Mouse (Mus musculus) midbrain, embryonic 16.5 days (tissue): Measurements from ENCODE around the gene BC037034. TPM values are rescaled to one million over a fixed set of nuclear protein-coding genes. Genes with fewer than 3 reads are reported as not detected.
"Not testable (repeated sequence)": the region's sequence is repeated elsewhere in the genome, so short reads cannot be mapped to it uniquely, and the experiment has no call there.

ENCODE experiments used
- ATAC-seq: fragments of 200-750 bp; cut with Nextera tagmentation; 2 replicates; pipeline ENCODE4 v1.8.0; 2017; ENCODE audit warnings: moderate TSS enrichment
- H3K27ac ChIP-seq: fragments of 300-500 bp; sonication (generic); 2 replicates; pipeline ENCODE4 v1.5.1; 2014; ENCODE audit warnings: mild to moderate bottlenecking, low read length, mixed read lengths
- H3K27me3 ChIP-seq: fragments of 300-500 bp; sonication (generic); 2 replicates; pipeline ENCODE4 v1.6.1; 2014; ENCODE audit warnings: low read depth, low read length, mixed read lengths; ENCODE audit not compliant: control insufficient read depth, insufficient read depth
- H3K36me3 ChIP-seq: fragments of 300-500 bp; sonication (generic); 2 replicates; pipeline ENCODE4 v1.6.1; 2014; ENCODE audit warnings: mild to moderate bottlenecking, low read length, moderate library complexity, mixed read lengths; ENCODE audit not compliant: control insufficient read depth, insufficient read depth
- H3K4me1 ChIP-seq: fragments of 300-500 bp; sonication (generic); 2 replicates; pipeline ENCODE4 v1.6.1; 2014; ENCODE audit warnings: mild to moderate bottlenecking, low read length, mixed read lengths; ENCODE audit not compliant: control insufficient read depth, insufficient read depth
- H3K4me2 ChIP-seq: fragments of 300-500 bp; sonication (generic); 2 replicates; pipeline ENCODE4 v1.6.1; 2014; ENCODE audit warnings: mild to moderate bottlenecking, low read length, mixed read lengths
- H3K4me3 ChIP-seq: fragments of 300-500 bp; sonication (generic); 2 replicates; pipeline ENCODE4 v1.5.1; 2014; ENCODE audit warnings: low read depth, mild to moderate bottlenecking, low read length, moderate library complexity, mixed read lengths
- H3K9ac ChIP-seq: fragments of 300-500 bp; sonication (generic); 2 replicates; pipeline ENCODE4 v1.6.1; 2014; ENCODE audit warnings: low read depth, low read length, mixed read lengths
- H3K9me3 ChIP-seq: fragments of 300-500 bp; sonication (generic); replicated peaks from 2 replicates; pipeline ENCODE4 v1.6.1; 2014; ENCODE audit warnings: mild to moderate bottlenecking, low read length, mixed read lengths; ENCODE audit not compliant: control insufficient read depth, poor library complexity, severe bottlenecking
- WGBS: fragments of 180-500 bp; shearing (Covaris S2); extraction: QIAGEN DNeasy Blood & Tissue Kit; methylation state at CpG from one replicate; pipeline ENCODE4 v1.1.7; 2014; 5-methylcytosine and 5-hydroxymethylcytosine counted together
- polyA plus RNA-seq: library from polyadenylated mRNA; unstranded; fragments of >200 nt; fragmentation: Nextera tagmentation; extraction: Ambion mirVana; gene quantifications from 2 replicates; pipeline ENCODE4 v1.2.1, GENCODE M21; 2015

Gene BC037034
- polyA plus RNA-seq, 1 experiment from 2014 or later: 14.7 TPM

GRCm38 (mm10) chr5:138233778-138234177 is 30.1 kb downstream of the BC037034 start:
- Histone ChIP-seq H3K27me3 (no peaks in the 10 kb centered on the region), H3K4me1 (no peaks in the 10 kb centered on the region), H3K36me3 (no peaks in the 10 kb centered on the region), H3K27ac (no peak overlapping the region), H3K4me3 (no peak overlapping the region), H3K4me2 (no peak overlapping the region), H3K9me3 (no peaks in the 10 kb centered on the region), H3K9ac (no peak overlapping the region)
- ATAC-seq: no peak
- WGBS: 87% methylated on average over 2 of the region's 2 CpGs

- no peak overlapping the region for H3K9ac ChIP-seq
- H3K27me3 ChIP-seq: no peaks in the 10 kb centered on the region
- no peak overlapping the region for H3K4me2 ChIP-seq
- H3K36me3 ChIP-seq: no peaks in the 10 kb centered on the region
- H3K4me1 ChIP-seq: no peaks in the 10 kb centered on the region
- no peak overlapping the region for H3K4me3 ChIP-seq
- no peaks in the 10 kb centered on the region for H3K9me3 ChIP-seq
- ATAC-seq: no peak
- H3K27ac ChIP-seq: no peak overlapping the region
- WGBS: 93% methylated on average over 3 of the region's 3 CpGs
These were observed 34.3 kb downstream of the BC037034 start for GRCm38 (mm10) chr5:138229511-138229910.

- H3K4me1 ChIP-seq: no peaks in the 10 kb centered on the region
- H3K9me3 ChIP-seq: no peaks in the 10 kb centered on the region
- H3K27me3 ChIP-seq: no peaks in the 10 kb centered on the region
- H3K9ac ChIP-seq: no peak overlapping the region
- no peak for ATAC-seq
- no peak overlapping the region for H3K27ac ChIP-seq
- no peak overlapping the region for H3K4me3 ChIP-seq
- H3K36me3 ChIP-seq: no peaks in the 10 kb centered on the region
- no peak overlapping the region for H3K4me2 ChIP-seq
- 67% methylated on average over 3 of the region's 3 CpGs for WGBS
These were observed 35.8 kb downstream of the BC037034 start for GRCm38 (mm10) chr5:138228026-138228425.

DNA sequence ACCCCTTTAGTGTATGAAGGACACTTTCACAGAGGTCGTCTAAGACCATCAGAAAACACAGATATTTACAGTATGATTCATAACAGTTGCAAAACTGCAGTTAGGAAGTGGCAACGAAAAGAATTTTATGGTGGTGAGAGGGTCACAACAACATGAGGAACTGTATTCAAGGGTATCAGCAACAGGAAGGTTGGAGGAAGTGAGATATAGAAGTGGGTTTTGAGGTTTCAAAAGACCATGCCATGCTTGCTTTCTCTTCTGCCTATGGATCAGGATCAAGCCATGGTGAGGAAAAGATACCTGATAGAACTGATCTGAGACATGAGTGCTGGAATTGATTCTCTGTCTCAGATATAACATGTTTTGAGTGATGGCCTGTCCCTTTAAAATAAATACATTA is 36.5 kb downstream of the BC037034 start:
- Histone ChIP-seq H3K4me1 (no peaks in the 10 kb centered on the region), H3K36me3 (no peaks in the 10 kb centered on the region), H3K27me3 (no peaks in the 10 kb centered on the region), H3K4me2 (no peak overlapping the region), H3K9ac (no peak overlapping the region), H3K4me3 (no peak overlapping the region), H3K27ac (no peak overlapping the region), H3K9me3 (no peaks in the 10 kb centered on the region)
- WGBS: 80% methylated on average over 2 of the region's 2 CpGs
- no peak for ATAC-seq

DNA sequence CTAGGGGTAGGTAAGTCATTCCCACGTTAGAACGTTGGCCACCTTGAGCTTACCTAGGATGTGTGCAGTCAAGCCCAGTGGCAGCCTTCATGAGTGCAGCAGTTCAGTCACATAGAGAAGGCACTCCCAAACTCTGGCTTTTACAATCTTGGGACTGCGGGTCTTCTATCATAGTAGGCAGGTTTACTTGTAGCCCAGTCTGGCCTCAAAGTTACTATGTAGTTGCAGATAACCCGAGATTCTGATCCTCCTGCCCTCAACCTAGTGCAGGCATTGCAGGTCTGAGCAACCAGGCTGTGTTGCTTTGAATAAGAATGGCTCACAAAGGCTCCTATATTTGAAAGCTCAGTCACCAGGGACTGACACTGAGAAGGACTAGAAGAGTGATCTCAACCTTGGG is 37.3 kb downstream of the BC037034 start:
- Histone ChIP-seq H3K4me3 (no peak overlapping the region), H3K4me1 (no peaks in the 10 kb centered on the region), H3K36me3 (no peaks in the 10 kb centered on the region), H3K4me2 (no peak overlapping the region), H3K9me3 (no peaks in the 10 kb centered on the region), H3K9ac (no peak overlapping the region), H3K27ac (no peak overlapping the region), H3K27me3 (no peaks in the 10 kb centered on the region)
- no peak for ATAC-seq
- 80% methylated on average over 4 of the region's 4 CpGs for WGBS

DNA sequence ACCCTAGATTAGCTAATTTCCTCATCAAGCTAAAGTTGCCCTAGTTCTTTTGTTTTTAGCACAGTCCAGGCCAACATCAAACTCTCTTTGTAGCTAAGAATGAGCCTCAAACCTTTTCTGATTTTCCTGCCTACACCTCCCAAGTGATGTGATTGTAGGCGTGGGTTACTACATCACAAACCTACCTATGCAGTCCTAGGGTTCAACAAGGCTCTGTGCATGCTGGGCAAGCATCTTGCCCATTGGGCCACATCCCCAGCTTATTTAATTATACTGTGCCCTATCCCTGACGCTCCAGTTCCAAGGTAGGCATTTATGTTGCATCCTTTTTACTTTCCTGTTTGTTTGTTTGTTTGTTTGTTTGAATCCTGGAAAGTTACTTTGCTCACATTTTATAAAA is 38.1 kb downstream of the BC037034 start, which contains the start of gene Nxpe5:
TSS of gene Nxpe5 (plus strand) at position 199 of the 400 bp plus-strand sequence.
- Histone ChIP-seq H3K4me2 (no peak within 1 kb of the TSS), H3K36me3 (no peaks in the 10 kb centered on the region), H3K4me1 (no peaks in the 10 kb centered on the region), H3K9ac (no peak within 1 kb of the TSS), H3K4me3 (no peak within 1 kb of the TSS), H3K27ac (no peak within 1 kb of the TSS), H3K27me3 (no peaks in the 10 kb centered on the region), H3K9me3 (no peaks in the 10 kb centered on the region)
- 61% methylated on average over 2 of the region's 2 CpGs for WGBS
- ATAC-seq: no peak

DNA sequence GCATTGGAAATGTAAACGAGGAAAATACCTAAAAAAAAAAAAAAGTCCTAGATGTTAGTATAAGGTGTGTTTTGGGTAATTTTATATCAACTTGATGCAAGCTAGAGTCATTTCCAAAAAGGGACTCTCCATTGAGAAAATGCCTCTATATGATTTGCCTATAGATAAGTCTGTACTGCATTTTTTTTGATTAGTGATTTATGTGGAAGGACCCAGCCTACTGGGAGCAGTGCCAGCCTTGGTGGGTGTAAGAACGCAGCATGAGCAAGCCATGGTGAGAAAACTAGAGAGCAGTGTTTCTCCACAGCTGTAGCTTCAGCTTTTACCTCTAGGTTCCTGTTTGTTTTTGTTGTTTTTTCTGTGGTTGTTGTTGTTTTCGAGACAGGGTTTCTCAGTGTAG is 40.5 kb downstream of the BC037034 start:
- ATAC-seq: no peak
- 73% methylated on average over 3 of the region's 3 CpGs for WGBS
- Histone ChIP-seq H3K36me3 (no peaks in the 10 kb centered on the region), H3K27me3 (no peaks in the 10 kb centered on the region), H3K9me3 (no peaks in the 10 kb centered on the region), H3K4me1 (no peaks in the 10 kb centered on the region), H3K4me3 (no peak overlapping the region), H3K9ac (no peak overlapping the region), H3K27ac (no peak overlapping the region), H3K4me2 (no peak overlapping the region)

DNA sequence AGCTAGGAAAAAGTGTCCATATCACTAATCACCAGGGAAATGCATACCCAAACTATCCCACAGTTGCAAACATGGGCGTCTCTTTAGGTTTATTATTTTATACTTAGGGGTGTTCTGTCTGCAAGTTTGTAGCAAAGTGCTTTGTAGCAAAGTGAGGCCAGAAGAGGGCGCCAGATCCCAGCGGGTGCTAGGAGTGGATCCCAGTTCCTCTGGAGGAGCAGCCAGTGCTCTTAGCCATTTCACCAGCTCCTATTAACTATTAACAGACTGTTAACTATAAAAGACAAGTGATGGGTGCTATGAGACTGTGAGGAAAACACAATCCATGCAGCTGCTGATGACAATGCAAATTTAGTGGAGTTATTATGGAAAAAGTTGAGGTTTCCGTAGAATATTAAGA is 41.7 kb downstream of the BC037034 start:
- 24% methylated on average over 4 of the region's 4 CpGs for WGBS
- no peaks in the 10 kb centered on the region for H3K4me1 ChIP-seq
- no peaks in the 10 kb centered on the region for H3K27me3 ChIP-seq
- no peak overlapping the region for H3K4me2 ChIP-seq
- no peaks in the 10 kb centered on the region for H3K36me3 ChIP-seq
- H3K9ac ChIP-seq: no peak overlapping the region
- ATAC-seq: no peak
- H3K4me3 ChIP-seq: no peak overlapping the region
- H3K27ac ChIP-seq: no peak overlapping the region
- no peaks in the 10 kb centered on the region for H3K9me3 ChIP-seq

DNA sequence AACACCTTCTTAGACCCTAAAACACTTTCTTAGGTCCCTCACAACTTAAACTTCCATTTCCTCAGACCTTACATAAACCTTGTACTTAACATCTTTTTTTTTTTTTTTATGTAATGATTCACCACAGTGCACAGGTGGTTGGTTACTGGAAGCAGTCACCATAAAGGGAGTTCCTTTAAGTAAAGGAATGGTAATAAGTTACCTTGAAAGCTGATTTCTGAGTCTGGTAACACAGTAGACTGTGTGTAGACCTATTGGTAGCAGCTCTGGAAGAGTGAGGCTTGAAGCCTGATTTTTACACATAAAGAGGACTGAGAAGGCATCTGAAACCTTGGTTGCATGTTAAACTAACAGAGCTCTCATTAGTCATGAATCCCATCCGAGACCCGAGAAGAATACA is 44.0 kb downstream of the BC037034 start:
- H3K4me3 ChIP-seq: no peak overlapping the region
- no peak overlapping the region for H3K27ac ChIP-seq
- H3K4me2 ChIP-seq: no peak overlapping the region
- no peaks in the 10 kb centered on the region for H3K27me3 ChIP-seq
- no peak overlapping the region for H3K9ac ChIP-seq
- no peaks in the 10 kb centered on the region for H3K4me1 ChIP-seq
- H3K36me3 ChIP-seq: no peaks in the 10 kb centered on the region
- no peak for ATAC-seq
- H3K9me3 ChIP-seq: no peaks in the 10 kb centered on the region
- 76% methylated on average over 2 of the region's 2 CpGs for WGBS

GRCm38 (mm10) chr5:138216632-138217031 is 47.2 kb downstream of the BC037034 start:
- WGBS: 94% methylated on average over 13 of the region's 13 CpGs
- not testable (repeated sequence) for H3K4me3 ChIP-seq, ATAC-seq, H3K9me3 ChIP-seq, H3K4me2 ChIP-seq, H3K27ac ChIP-seq, H3K27me3 ChIP-seq, H3K9ac ChIP-seq, H3K4me1 ChIP-seq, H3K36me3 ChIP-seq
